Mouse (Mus musculus) layer of hippocampus, adult 6 months (tissue): ENCODE data around the gene Fbxo42. TPM values are rescaled to one million over a fixed set of nuclear protein-coding genes. Genes with fewer than 3 reads are reported as not detected.

Source experiments
- long read RNA-seq, 2 experiments: library from polyadenylated mRNA; unstranded; transcript quantifications; one replicate each; pipeline ENCODE4 v2.0.0; 2019 to 2020
- polyA plus RNA-seq: library from polyadenylated mRNA; unstranded; fragments of <200 nt; fragmentation: Nextera tagmentation; gene quantifications from 2 replicates; pipeline ENCODE4 v1.2.3, GENCODE M21; 2021

The Fbxo42 gene
- 9.0 and 11.3 TPM in 2 replicates for polyA plus RNA-seq
- long read RNA-seq, experiment 1, full-length matches to known transcripts = 8 of 14 reads
- long read RNA-seq, experiment 1, partial matches to known transcripts = 0 of 14 reads
- long read RNA-seq, experiment 1, other reads (novel, unspliced or antisense) = 6 of 14 reads
- long read RNA-seq, experiment 2, full-length matches to known transcripts = 47 of 66 reads
- long read RNA-seq, experiment 2, partial matches to known transcripts = 18 of 66 reads
- long read RNA-seq, experiment 2, other reads (novel, unspliced or antisense) = 1 of 66 reads

GRCm38 (mm10) chr4:141147112-141148008 is at the start of gene Fbxo42:
Fbxo42 (plus strand) TSS chr4:141147913.

GRCm38 (mm10) chr4:141139116-141139970 is 8.4 kb upstream of the Fbxo42 start, which contains the start of gene Szrd1:
Szrd1 (minus strand) TSS chr4:141139775.

GRCm38 (mm10) chr4:141213770-141214336 is 66.1 kb downstream of the Fbxo42 start, which contains the start of gene Rsg1:
Rsg1 (plus strand) TSS chr4:141213956.

GRCm38 (mm10) chr4:141239388-141240125 is 91.8 kb downstream of the Fbxo42 start, which contains the start of gene Arhgef19:
Arhgef19 (plus strand) TSS chr4:141239499.

Other genes starting within 250 kb of the Fbxo42 start
- gene Padi2, start 241.6 kb upstream of the Fbxo42 start, polyA plus RNA-seq = 6.3 and 8.9 TPM in 2 replicates
- 538 and 582 TPM in 2 replicates for gene Sdhb, start 186.7 kb upstream of the Fbxo42 start, polyA plus RNA-seq
- gene Atp13a2, start 161.0 kb upstream of the Fbxo42 start, polyA plus RNA-seq = 43.6 and 48.5 TPM in 2 replicates
- 3.4 and 6.0 TPM in 2 replicates for gene Mfap2, start 137.5 kb upstream of the Fbxo42 start, polyA plus RNA-seq
- gene Crocc, start 87.4 kb upstream of the Fbxo42 start, polyA plus RNA-seq = 3.1 and 4.1 TPM in 2 replicates
- gene Necap2, start 69.6 kb upstream of the Fbxo42 start, polyA plus RNA-seq = 38.2 and 40.9 TPM in 2 replicates
- gene Spata21, start 59.6 kb upstream of the Fbxo42 start, polyA plus RNA-seq = 0.06 and 0.08 TPM in 2 replicates
- 9.6 and 11.5 TPM in 2 replicates for gene Szrd1, start 8.1 kb upstream of the Fbxo42 start, polyA plus RNA-seq
- gene Rsg1, start 66.0 kb downstream of the Fbxo42 start, polyA plus RNA-seq = 4.8 and 6.1 TPM in 2 replicates
- gene Arhgef19, start 91.6 kb downstream of the Fbxo42 start, polyA plus RNA-seq = 5.7 and 7.8 TPM in 2 replicates
- gene Epha2, start 153.3 kb downstream of the Fbxo42 start, polyA plus RNA-seq = 0.15 and 0.25 TPM in 2 replicates
- gene Fam131c, start 220.3 kb downstream of the Fbxo42 start, polyA plus RNA-seq = 0.13 TPM in 2 replicates